Mouse (Mus musculus) A20 (cell line): ENCODE measurements at regions not wholly inside any gene's neighbourhood (a gene's known extent, or its start where the extent isn't known, plus 50 kb on each side); places are given as distances from the start of the nearest gene placed in this dataset.
"Not testable (repeated sequence)": the region's sequence is repeated elsewhere in the genome, so short reads cannot be mapped to it uniquely, and the experiment has no call there.

Experiments
- DNase-seq: peaks from one replicate; pipeline ENCODE4 v3.0.0-alpha.2; 2011; ENCODE audit warnings: low read depth, low spot score

DNA sequence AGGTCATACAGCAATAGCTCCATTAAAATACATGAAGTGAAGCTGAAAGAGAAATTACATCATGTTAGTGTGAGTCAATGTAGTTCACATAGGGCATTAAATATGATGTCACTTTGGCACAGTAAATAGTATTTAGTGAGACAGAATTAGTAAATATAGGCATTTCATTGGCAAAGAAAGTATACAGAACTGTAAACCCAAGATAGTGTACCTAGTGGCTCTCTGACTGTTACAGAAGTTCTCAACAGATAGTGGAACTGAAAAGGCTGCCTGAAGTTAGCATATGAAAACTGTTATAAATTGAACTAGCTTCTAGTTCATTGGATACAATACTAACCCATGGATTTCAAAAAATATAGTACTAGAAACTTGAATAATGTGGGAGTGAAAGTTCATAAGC is 1642.1 kb upstream of the Cdh6 start:
- DNase-seq = peak; percentile 22

- no peak for DNase-seq
These were observed 1633.4 kb upstream of the Cdh6 start for GRCm38 (mm10) chr15:14806849-14807248.

DNA sequence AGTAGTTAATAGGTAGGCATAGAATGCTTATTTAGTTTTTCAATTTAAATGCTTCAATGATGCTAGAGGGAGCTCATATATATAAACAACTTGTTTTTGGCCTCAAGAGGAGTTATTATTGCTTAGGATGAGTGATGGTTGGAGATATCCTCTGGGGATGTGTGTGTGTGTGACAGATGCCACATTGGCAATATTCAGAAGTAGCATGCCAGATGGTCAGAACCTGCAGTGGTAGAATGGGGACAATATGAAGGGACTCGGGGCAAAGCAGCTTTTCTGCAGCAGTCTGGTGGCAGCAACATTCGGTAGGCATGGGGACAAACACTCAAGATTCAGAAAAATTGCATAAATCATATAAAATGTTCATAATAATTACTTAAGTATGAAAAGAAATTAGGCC is 1621.7 kb upstream of the Cdh6 start:
- no peak for DNase-seq

DNA sequence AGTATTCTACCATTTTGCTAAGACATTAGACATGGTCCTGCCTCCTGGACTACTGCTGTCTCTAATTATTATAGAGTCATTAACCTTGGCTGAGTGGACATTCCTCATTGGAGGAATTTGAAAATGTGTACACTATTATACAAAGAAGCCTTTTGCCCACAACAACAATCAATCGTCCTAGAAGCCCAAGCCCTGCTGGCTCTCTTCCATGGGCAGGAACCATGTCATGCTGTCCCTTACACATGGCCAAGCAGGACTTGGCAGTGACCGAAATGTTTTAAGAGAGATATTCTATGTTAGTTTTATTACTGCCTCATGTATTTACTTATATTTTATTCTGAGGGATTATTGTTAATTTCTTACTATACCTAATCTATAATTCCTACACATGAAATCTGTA is 1607.3 kb upstream of the Cdh6 start:
- no peak for DNase-seq

GRCm38 (mm10) chr15:14741733-14742132 is 1568.3 kb upstream of the Cdh6 start:
- no peak for DNase-seq

- DNase-seq = not testable (repeated sequence)
These were observed 1524.5 kb upstream of the Cdh6 start for GRCm38 (mm10) chr15:14697925-14698324.

- DNase-seq = no peak
These were observed 1523.0 kb upstream of the Cdh6 start for GRCm38 (mm10) chr15:14696481-14696880.

DNA sequence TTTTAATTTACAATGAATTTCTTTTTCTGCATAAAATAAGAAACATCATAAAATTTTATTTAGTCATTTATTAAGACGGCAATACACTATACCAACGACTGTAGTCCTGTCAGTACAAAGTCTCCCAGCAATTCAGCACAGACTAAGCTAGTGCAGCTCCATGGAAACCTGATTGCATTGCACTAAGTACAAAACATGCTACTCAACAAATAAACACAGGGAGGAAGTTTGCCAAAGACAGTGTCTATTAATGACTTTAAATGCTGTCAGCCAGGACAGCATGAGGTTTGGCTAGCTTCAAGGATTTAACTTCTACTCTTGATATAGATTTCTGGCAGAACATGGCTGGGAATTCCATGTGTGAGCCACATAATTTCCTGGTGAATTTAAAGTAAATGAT is 1515.7 kb upstream of the Cdh6 start:
- no peak for DNase-seq

DNA sequence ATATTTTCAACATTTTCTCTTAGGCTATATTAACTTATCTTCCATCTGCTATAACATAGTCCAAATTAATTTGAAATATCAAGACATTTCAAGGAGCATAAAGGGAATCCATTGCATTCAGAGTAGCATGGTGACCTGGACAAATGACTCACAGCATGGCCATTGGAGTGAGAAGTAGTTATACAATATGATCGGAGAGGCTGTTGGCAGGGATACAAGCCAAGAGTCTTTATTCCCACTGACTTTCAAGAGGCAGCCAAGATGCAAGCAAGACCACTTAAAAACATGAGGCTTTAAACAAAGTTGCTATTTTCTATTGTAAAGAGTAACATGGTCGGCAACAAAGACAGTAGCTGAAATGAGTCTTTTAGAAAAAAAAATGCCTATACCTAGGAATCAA is 1468.8 kb upstream of the Cdh6 start:
- DNase-seq = no peak

DNA sequence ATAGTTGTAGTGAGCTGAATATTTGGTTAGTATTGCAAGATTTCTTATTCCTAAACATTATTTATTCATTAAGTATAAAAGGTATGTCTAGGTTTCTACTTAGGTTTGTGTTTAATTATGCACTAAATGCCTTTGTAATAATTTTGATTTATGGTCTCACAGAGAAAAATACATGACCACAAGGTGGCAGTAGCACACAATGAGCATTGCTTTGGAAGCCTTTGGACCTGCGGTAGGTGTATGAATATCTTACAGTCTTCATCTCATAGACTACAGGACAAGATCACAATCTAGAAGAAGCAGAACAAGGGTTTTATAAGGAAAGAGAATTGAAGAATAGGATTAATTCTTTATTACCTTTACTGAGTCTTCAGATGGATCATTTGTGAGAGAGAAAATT is 1455.0 kb upstream of the Cdh6 start:
- DNase-seq = peak; percentile 66

- DNase-seq = no peak
These were observed 1433.2 kb upstream of the Cdh6 start for GRCm38 (mm10) chr15:14606691-14607090.
